Mouse (Mus musculus) retina, adult 2 months (tissue): ENCODE measurements around the gene Rhof.

Experiments used
- DNase-seq: peaks from one replicate; pipeline ENCODE4 v3.0.0-alpha.2; 2012; ENCODE audit warnings: low read depth, low spot score

Gene Rhof

GRCm38 (mm10) chr5:123114109-123114508, 18.4 kb downstream of the Rhof start:
- no peak for DNase-seq

GRCm38 (mm10) chr5:123110296-123110721, 22.2 kb downstream of the Rhof start:
- DNase-seq = no peak

DNA sequence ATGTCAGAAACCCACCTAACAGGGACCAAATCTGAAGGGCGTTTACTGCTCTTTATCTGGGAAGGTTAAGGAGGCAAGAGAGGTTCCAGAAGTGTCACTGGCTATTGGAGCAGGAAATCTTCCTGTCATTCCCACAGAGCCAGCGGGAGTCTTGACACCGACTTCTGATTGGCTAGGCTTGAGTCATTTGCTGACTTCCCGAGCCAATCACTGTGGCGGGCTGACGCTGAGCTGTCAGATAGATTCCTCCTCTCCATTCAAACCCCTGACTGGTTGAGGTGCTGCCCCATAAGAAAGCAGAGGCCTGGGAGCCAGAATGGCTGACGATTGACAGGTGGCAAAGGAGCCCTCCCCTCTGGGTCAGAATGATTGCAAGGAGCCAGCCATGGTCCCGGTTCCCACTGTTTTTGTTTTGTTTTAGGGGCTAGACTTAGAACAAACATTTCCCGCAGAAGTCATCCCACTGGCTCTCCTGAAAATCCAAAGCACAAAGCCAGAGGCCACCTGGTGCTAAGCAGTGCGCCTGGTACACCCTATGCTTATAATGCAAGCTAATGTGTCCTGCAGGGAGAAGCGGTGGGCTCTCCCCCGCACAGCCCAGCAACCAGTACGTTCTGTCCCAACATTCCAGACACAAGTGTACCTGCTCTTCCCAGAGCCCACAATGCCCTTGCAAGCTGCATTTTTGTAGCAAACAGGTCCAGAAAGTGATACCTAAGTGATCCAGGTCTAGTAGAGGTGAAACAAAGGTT, 22.9 kb downstream of the Rhof start:
- peak; percentile 16 for DNase-seq

GRCm38 (mm10) chr5:123104769-123105168, 27.7 kb downstream of the Rhof start:
- DNase-seq = no peak

GRCm38 (mm10) chr5:123103556-123103955, 28.9 kb downstream of the Rhof start:
- DNase-seq = no peak

DNA sequence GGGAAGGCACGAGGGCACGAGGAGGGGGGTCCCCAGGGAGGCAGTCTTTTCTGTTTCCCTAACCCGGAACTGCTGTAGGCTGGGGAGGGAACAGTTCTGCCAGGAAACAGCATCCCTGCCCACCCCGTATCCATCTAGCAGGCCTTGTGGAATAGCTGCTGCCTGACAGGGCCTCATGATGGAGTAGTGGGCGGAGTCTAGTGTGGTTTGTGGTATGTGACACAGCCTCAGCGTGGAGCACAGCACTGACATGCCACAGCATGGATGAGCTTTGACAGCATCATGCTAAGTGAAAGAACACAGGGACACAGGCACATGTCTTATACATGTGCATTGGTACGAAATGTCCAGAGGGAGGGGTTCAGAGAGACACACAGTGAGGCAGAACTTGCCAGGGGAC, 30.1 kb downstream of the Rhof start:
- DNase-seq = no peak

GRCm38 (mm10) chr5:123098487-123098886, 34.0 kb downstream of the Rhof start:
- no peak for DNase-seq

- no peak for DNase-seq
Measured at GRCm38 (mm10) chr5:123096299-123096698, 36.2 kb downstream of the Rhof start.

- DNase-seq = no peak
Measured at GRCm38 (mm10) chr5:123094238-123094991, 38.1 kb downstream of the Rhof start.

DNA sequence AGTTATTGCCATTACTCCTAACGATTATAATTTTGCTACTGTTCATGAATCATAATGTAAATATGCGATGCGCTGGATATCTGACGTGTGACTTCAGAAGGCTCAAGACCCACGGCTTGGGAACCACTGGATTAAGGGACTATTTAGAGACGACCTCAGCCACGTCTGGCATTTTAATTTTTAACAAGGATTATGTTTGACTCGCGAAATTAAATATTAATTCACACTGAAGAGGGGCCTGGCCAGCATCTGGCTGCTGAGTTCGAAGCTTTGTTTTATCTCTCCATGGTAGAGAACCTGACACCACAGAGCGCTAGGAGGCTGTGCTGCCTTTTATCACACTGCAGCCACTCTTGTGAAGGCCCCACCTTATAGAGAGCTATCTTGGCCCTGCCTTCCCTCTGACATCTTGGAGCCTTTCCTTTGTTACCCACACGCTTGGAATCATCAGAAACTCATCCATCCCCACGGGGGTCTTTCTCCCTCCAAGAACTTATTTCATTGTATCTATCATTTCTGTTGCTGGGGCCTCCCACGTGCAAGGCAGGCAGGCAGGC, 39.3 kb downstream of the Rhof start:
- no peak for DNase-seq

DNA sequence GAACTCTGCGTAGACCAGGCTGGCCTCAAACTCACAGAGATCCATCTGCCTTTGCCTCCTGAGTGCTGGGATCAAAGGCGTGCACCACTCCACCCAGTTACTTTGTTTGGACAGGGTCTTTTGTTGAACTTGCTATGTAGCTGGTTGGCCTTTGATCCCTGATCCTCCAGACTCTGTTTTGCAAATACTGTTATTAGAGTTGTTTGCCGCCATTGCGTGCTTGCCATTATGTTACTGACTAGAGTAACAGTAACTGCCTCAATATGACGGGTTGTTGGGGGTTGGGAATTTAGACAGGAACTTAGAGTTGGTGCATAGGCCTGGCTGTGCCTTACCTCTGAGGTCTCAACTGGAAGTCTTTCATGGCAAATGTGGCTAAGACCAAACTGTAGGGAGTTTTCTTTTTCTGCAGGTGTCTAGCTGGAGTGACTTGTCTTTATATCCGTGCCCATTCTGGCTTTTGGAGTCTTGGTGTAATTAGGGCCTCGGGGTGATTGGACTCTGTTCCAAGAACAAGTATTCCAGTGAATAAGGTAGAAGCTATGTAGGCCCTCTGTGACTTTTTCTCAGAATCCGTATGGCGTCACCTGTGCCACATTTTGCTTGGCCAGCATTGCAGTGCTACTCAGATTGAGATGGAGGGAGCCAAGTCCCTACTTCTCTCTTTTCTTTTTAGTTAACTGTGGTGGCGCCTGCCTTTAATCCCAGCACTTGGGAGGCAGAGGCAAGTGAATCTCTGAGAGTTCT, 41.8 kb downstream of the Rhof start:
- no peak for DNase-seq

GRCm38 (mm10) chr5:123088784-123089183, 43.7 kb downstream of the Rhof start:
- no peak for DNase-seq

DNA sequence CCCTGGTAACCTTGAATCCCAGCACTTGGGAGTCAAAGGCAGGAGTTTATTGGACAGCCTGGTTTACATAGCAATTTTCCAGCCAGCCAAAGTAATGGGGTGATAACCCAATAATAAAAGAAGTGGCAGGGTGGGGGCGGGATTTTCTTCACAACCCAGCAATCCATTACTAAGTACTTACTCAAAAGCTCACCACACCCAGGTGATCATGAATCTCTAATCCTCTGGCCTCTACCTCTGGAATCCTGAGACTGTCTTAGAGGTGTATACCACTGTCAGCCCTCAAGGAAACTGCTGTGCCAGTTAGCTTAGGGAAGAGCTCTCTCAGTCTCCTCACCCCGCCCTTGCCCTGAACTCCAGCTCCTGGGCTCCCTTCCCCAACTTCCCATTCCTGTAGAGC, 46.0 kb downstream of the Rhof start:
- no peak for DNase-seq

GRCm38 (mm10) chr5:123083340-123084050, 49.0 kb downstream of the Rhof start:
- no peak for DNase-seq

DNA sequence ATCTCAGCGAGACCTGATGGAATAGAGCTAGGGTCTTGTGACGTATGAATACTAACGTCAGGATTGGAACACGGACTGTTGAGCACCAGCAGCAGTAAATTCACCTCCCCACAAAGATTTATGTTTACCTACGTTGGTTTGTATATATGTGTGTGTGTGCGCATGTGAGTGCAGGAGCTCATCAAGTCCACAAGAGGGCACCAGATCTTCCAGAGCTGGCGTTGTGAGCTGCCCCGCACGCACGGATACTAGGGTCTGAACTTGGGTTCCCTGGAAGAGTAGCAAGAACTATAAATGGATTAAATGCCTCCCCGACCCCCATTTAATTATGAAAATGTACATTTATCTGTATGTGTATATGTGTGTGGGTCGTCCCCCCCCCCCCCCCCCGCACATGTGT, 52.0 kb downstream of the Rhof start:
- no peak for DNase-seq

DNA sequence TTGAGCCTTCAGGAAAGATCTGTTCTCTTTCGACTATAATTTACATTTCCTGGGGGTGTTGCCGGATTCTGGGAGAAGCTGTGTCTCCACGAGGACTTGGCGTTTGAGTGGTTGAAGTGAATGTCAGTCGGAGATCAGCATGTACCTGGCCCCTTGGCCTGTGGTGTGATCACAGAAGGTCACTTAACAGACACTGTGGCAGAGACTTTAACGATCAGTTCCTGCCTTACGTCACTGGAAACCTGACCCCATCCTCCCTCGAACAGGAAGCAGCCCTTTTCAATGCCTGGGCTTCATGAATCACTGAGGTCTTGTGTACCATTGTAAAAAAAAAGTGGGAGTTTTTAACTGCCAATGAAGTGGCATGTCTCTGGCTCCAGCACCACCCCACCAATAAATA, 52.5 kb downstream of the Rhof start:
- DNase-seq = no peak

DNA sequence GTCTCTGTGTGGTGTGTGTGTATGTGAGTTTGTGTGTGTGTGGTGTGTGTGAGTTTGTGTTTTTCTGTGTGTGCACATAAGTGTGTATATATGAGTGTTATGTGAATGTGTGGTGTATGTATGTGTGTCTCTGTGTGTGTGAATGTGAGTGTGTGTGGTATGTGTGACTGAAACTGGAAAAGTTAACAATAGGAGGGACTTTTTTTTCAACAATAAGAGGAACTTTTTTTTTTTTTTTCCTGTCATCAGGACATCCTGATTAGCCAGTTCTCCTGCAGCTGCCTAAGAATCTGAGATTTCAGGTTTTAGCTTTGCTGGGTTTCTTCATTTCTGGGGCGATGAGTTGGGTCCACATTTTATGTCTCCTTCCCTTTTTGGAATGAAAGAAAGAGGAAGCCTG, 52.9 kb downstream of the Rhof start:
- DNase-seq = no peak

DNA sequence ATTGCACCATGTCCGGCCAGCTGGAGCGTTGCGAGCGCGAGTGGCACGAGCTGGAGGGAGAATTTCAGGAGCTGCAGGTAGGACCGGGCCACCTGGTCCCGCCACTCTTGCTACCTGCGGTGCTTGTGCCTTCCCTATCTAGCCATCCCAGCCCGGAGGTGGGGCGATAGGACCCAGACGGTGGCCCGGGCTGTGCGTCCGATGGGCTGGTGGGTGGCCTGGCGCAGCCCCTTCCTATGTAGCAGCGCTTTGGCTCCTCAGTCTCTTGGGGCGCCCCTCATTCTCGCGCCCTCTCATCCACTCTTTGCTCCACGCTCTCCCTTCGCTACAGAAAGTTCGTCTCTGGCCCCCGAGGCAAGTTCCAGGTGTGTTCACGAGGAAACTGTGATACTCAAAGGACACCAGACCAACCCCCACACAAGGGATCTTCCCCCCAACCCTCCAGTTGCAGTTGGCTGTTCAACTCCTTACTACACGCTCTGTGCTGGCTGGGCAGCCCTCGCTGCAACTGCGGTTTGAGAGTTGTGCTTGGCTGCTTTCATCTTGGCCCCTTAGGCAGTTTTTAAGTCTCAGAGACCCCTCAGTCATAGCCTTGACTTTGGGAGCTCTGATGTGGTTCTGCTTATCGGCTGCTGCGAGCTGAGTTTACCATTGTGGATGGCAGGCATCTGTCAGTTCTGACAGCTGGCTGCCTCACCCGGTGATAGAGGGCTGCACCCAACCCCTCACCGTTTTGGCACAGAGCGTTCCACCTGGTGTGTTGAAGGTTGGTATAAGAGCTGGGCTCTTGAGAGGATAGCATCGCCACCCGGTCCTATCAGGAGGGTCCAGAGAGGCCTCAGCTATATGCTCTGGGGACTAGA, 55.8 kb downstream of the Rhof start:
- DNase-seq = no peak

DNA sequence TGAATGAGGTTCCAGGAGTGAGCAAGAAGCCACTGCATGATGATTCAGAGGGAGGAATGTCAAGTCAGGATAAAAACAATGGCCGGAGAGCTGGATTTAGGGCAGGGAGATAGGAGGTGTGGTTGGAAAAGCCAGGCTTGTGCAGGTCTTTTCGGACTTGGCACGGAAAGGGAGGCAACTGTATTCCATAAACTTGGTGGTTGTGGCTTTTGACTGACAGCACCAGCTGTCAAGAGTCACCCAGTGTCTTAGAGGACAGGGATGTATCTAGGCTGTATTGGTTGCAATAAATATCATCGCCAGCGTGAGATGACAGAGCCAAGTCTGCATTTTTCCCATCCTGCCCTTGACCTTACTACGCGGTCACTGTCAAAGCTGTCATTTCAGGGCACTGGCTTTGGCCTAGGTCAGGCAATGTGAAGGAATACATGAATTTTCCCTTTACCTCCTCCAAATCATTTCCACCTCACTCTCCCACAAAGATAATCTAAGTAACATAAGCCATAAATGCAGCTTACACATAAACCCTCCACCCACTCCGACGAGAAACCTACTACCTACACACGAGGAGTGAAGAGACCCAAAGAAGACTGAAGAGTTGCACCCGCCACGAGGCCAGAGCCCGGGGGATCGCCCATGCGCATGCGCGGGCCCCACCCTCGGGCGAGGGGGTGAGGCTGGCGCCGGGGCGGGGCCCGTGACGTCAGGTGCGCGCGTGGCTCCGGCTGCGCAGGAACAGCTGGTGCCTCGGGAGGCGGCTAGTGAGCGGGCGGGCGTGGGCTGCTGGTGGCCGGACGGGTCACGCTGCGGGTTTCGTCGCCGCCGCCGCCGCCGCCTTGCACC, 56.7 kb downstream of the Rhof start:
- peak; percentile 87 for DNase-seq

DNA sequence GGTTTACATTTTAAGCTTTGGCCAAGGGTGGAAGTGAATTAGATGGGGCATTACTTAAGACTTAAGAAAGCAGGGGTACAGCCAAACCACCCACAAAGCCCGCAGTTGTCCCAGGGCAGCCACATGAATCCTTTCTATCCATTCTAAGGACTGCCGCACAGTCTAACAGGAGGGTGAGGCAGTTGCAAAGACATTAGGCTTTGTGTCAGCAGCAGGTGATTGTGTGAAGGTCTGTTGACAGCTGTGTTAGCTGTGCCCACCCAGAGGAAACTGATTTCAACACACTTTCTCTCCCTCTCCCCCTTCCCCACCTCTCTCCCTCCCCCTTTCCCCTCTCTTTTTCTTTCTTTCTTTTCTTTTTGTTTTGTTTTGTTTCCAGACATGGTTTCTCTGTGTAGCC, 63.8 kb downstream of the Rhof start:
- DNase-seq = no peak
